Mouse (Mus musculus) hindbrain, embryonic 16.5 days (tissue): Measurements from ENCODE around the gene Pla1a. TPM values are rescaled to one million over a fixed set of nuclear protein-coding genes. Genes with fewer than 3 reads are reported as not detected.
A peak's percentile ranks its signal among the peaks of the same experiment; 100 is the strongest.

Experiments
- ATAC-seq: fragments of 200-750 bp; cut with Nextera tagmentation; 2 replicates; pipeline ENCODE4 v1.8.0; 2017; ENCODE audit warnings: moderate TSS enrichment, moderate library complexity
- H3K27ac ChIP-seq: fragments of 300-500 bp; sonication (generic); 2 replicates; pipeline ENCODE4 v1.5.1; 2014; ENCODE audit warnings: low read depth, mild to moderate bottlenecking, control low read depth, low read length, moderate library complexity
- H3K27me3 ChIP-seq: fragments of 300-500 bp; sonication (generic); replicated peaks from 2 replicates; pipeline ENCODE4 v1.6.1; 2014; ENCODE audit warnings: low read length; ENCODE audit not compliant: control insufficient read depth, insufficient read depth
- H3K36me3 ChIP-seq: fragments of 300-500 bp; sonication (generic); 2 replicates; pipeline ENCODE4 v1.6.1; 2014; ENCODE audit warnings: mild to moderate bottlenecking, low read length, moderate library complexity, mixed read lengths; ENCODE audit not compliant: control insufficient read depth, insufficient read depth
- H3K4me1 ChIP-seq: fragments of 300-500 bp; sonication (generic); 2 replicates; pipeline ENCODE4 v1.6.1; 2014; ENCODE audit warnings: low read depth, low read length; ENCODE audit not compliant: control insufficient read depth, insufficient read depth
- H3K4me2 ChIP-seq: fragments of 300-500 bp; sonication (generic); 2 replicates; pipeline ENCODE4 v1.6.1; 2014; ENCODE audit warnings: mild to moderate bottlenecking, low read length, control low read depth, moderate library complexity
- H3K4me3 ChIP-seq: fragments of 300-500 bp; sonication (generic); 2 replicates; pipeline ENCODE4 v1.5.1; 2014; ENCODE audit warnings: mild to moderate bottlenecking, low read length, control low read depth, moderate library complexity
- H3K9ac ChIP-seq: fragments of 300-500 bp; sonication (generic); 2 replicates; pipeline ENCODE4 v1.6.1; 2014; ENCODE audit warnings: low read depth, mild to moderate bottlenecking, control low read depth, low read length, moderate library complexity
- H3K9me3 ChIP-seq: fragments of 300-500 bp; sonication (generic); 2 replicates; pipeline ENCODE4 v1.6.1; 2014; ENCODE audit warnings: mild to moderate bottlenecking, low read length, moderate library complexity; ENCODE audit not compliant: control insufficient read depth
- WGBS: fragments of 180-500 bp; shearing (Covaris S2); extraction: QIAGEN DNeasy Blood & Tissue Kit; methylation state at CpG from one replicate; pipeline ENCODE4 v1.1.7; 2014; 5-methylcytosine and 5-hydroxymethylcytosine counted together
- polyA plus RNA-seq: library from polyadenylated mRNA; unstranded; fragments of >200 nt; fragmentation: Nextera tagmentation; extraction: Ambion mirVana; gene quantifications from 2 replicates; pipeline ENCODE4 v1.2.1, GENCODE M21; 2015

The Pla1a gene
- polyA plus RNA-seq, 1 experiment from 2014 or later: 0.81 TPM

- Histone ChIP-seq H3K36me3 (peaks cover 11% of the 10 kb centered on the region), H3K27me3 (no peaks in the 10 kb centered on the region), H3K9me3 (no peaks in the 10 kb centered on the region), H3K4me2 (no peak overlapping the region), H3K9ac (no peak overlapping the region), H3K4me3 (no peak overlapping the region), H3K4me1 (peaks cover 10% of the 10 kb centered on the region), H3K27ac (no peak overlapping the region)
- ATAC-seq: no peak
- WGBS: 85% methylated on average over 6 of the region's 6 CpGs
Observed at GRCm38 (mm10) chr16:38350939-38351338, 82.0 kb downstream of the Pla1a start.

- 91% methylated on average over 7 of the region's 7 CpGs for WGBS
- no peaks in the 10 kb centered on the region for H3K27me3 ChIP-seq
- peaks cover 11% of the 10 kb centered on the region for H3K36me3 ChIP-seq
- no peak for ATAC-seq
- H3K9ac ChIP-seq: no peak overlapping the region
- H3K4me1 ChIP-seq: peaks cover 10% of the 10 kb centered on the region
- no peak overlapping the region for H3K4me2 ChIP-seq
- H3K9me3 ChIP-seq: no peaks in the 10 kb centered on the region
- H3K27ac ChIP-seq: no peak overlapping the region
- H3K4me3 ChIP-seq: no peak overlapping the region
Observed at GRCm38 (mm10) chr16:38350361-38350855, 82.5 kb downstream of the Pla1a start.

- ATAC-seq: no peak
- Histone ChIP-seq H3K4me2 (no peak overlapping the region), H3K36me3 (peaks cover 11% of the 10 kb centered on the region), H3K9ac (no peak overlapping the region), H3K4me3 (no peak overlapping the region), H3K9me3 (no peaks in the 10 kb centered on the region), H3K4me1 (peaks cover 10% of the 10 kb centered on the region), H3K27ac (no peak overlapping the region), H3K27me3 (no peaks in the 10 kb centered on the region)
- WGBS: 95% methylated on average over 2 of the region's 2 CpGs
Observed at GRCm38 (mm10) chr16:38349881-38350280, 83.1 kb downstream of the Pla1a start.

GRCm38 (mm10) chr16:38348217-38348761, 84.7 kb downstream of the Pla1a start:
- Histone ChIP-seq H3K4me2 (no peak overlapping the region), H3K27me3 (no peaks in the 10 kb centered on the region), H3K36me3 (peaks cover 11% of the 10 kb centered on the region), H3K9ac (no peak overlapping the region), H3K9me3 (no peaks in the 10 kb centered on the region), H3K4me1 (peaks cover 10% of the 10 kb centered on the region), H3K4me3 (no peak overlapping the region), H3K27ac (no peak overlapping the region)
- ATAC-seq: no peak
- 90% methylated on average over 9 of the region's 9 CpGs for WGBS

- peaks cover 11% of the 10 kb centered on the region for H3K36me3 ChIP-seq
- H3K4me2 ChIP-seq: peak overlapping the region; percentile 81
- H3K4me1 ChIP-seq: peaks cover 10% of the 10 kb centered on the region
- no peak for ATAC-seq
- no peak overlapping the region for H3K27ac ChIP-seq
- no peaks in the 10 kb centered on the region for H3K27me3 ChIP-seq
- peak overlapping the region; percentile 95 for H3K4me3 ChIP-seq
- WGBS: 66% methylated on average over 6 of the region's 6 CpGs
- H3K9me3 ChIP-seq: no peaks in the 10 kb centered on the region
- peak overlapping the region; percentile 27 for H3K9ac ChIP-seq
Observed at GRCm38 (mm10) chr16:38347588-38347987, 85.4 kb downstream of the Pla1a start.

GRCm38 (mm10) chr16:38346529-38347325, 86.2 kb downstream of the Pla1a start, which contains the start of the genes Cox17 and Gm21987:
Gene Cox17 (plus strand): TSS chr16:38346991.
Gene Gm21987 (plus strand): TSS chr16:38347040.
- peak within 1 kb of the TSS; percentile 85 for H3K27ac ChIP-seq
- H3K4me2 ChIP-seq: peak within 1 kb of the TSS; percentile 81
- H3K27me3 ChIP-seq: no peaks in the 10 kb centered on the region
- peak within 1 kb of the TSS; percentile 87 for H3K9ac ChIP-seq
- peaks cover 7% of the 10 kb centered on the region; the same call in 1 of the 2 replicates for H3K36me3 ChIP-seq
- H3K4me1 ChIP-seq: peaks cover 12% of the 10 kb centered on the region
- peak; percentile 99 for ATAC-seq
- H3K4me3 ChIP-seq: peak within 1 kb of the TSS; percentile 95
- WGBS: 2% methylated on average over 35 of the region's 35 CpGs
- H3K9me3 ChIP-seq: no peaks in the 10 kb centered on the region

Other genes with a start within 250 kb of the Pla1a start
- gene Nr1i2, start 138.3 kb downstream of the Pla1a start, polyA plus RNA-seq: not detected in 2 replicates
- 1.6 and 1.7 TPM in 2 replicates for gene Maats1, start 91.0 kb downstream of the Pla1a start, polyA plus RNA-seq
- 65.3 and 71.9 TPM in 2 replicates for gene Cox17, start 86.2 kb downstream of the Pla1a start, polyA plus RNA-seq
- not detected in 2 replicates for gene Gm21987, start 86.1 kb downstream of the Pla1a start, polyA plus RNA-seq
- gene Popdc2, start 70.9 kb downstream of the Pla1a start, polyA plus RNA-seq: 0.68 and 0.69 TPM in 2 replicates
- gene Adprh, start 19.6 kb upstream of the Pla1a start, polyA plus RNA-seq: 159 and 165 TPM in 2 replicates
- gene Cd80, start 22.4 kb upstream of the Pla1a start, polyA plus RNA-seq: 0.30 and 0.60 TPM in 2 replicates
- 28.0 and 32.8 TPM in 2 replicates for gene Timmdc1, start 89.5 kb upstream of the Pla1a start, polyA plus RNA-seq
- gene Poglut1, start 117.1 kb upstream of the Pla1a start, polyA plus RNA-seq: 50.1 and 55.8 TPM in 2 replicates
- gene Tmem39a, start 125.6 kb upstream of the Pla1a start, polyA plus RNA-seq: 32.0 and 37.0 TPM in 2 replicates